ENCODE assay signal across 8 mouse cellular contexts in genomic region chr2:180272884-180273321, GRCm38 (mm10). TPM values are rescaled to one million over a fixed set of nuclear protein-coding genes. Genes with fewer than 3 reads are reported as not detected.
DNase-seq lines count a peak whose midpoint lies in the region; ATAC-seq and TF ChIP-seq lines count a peak whose summit lies in the region.

No protein-coding gene starts in this region.

- TF ChIP-seq CTCF in bone marrow macrophage, adult 2 months (IDR thresholded peaks at IDR 0.05; ENCODE audit: low read depth, low read length): no peak

- peak overlapping the region; percentile 86 for H3K9ac ChIP-seq in forebrain, embryonic 11.5 days (ENCODE audit: low read length)
- H3K9ac ChIP-seq in kidney, embryonic 15.5 days: peak overlapping the region; percentile 85
- peak overlapping the region; percentile 94 for H3K9ac ChIP-seq in midbrain, embryonic 15.5 days

- DNase-seq in lung, adult 18-20 months: peak; percentile 48 to 50
- no peak for DNase-seq in lung, postnatal 14 days
- no peak for DNase-seq in forebrain, embryonic 11.5 days (ENCODE audit: low spot score)
- no peak for DNase-seq in left cerebral cortex, adult 8-10 months (ENCODE audit: low spot score in 2 of 2)
- no peak for DNase-seq in thymus, postnatal 14 days

- peak overlapping the region; percentile 94 for H3K4me2 ChIP-seq in forebrain, embryonic 11.5 days (ENCODE audit: low read depth, low read length, severe bottlenecking)
- peak overlapping the region; percentile 76 for H3K4me2 ChIP-seq in kidney, embryonic 15.5 days
- H3K4me2 ChIP-seq in midbrain, embryonic 15.5 days: peak overlapping the region; percentile 91

- peak overlapping the region; percentile 72 for H3K4me3 ChIP-seq in bone marrow macrophage, adult 2 months (ENCODE audit: insufficient read depth, low read length)
- H3K4me3 ChIP-seq in forebrain, embryonic 11.5 days (ENCODE audit: low read depth, low read length): peak overlapping the region; percentile 84
- H3K4me3 ChIP-seq in kidney, embryonic 15.5 days (replicated peaks): peak overlapping the region; percentile 66
- H3K4me3 ChIP-seq in midbrain, embryonic 15.5 days: peak overlapping the region; percentile 89

- peaks cover 2% of the 10 kb centered on the region; the same call in 1 of the 2 replicates for H3K27me3 ChIP-seq in forebrain, embryonic 11.5 days (ENCODE audit: control insufficient read depth, insufficient read depth, low read length)
- peaks cover 5% of the 10 kb centered on the region; the same call in 1 of the 2 replicates for H3K27me3 ChIP-seq in kidney, embryonic 15.5 days
- 0 out of 2 replicates have a peak, but pooled peaks cover 3% of the 10 kb centered on the region for H3K27me3 ChIP-seq in midbrain, embryonic 15.5 days (replicated peaks)

- no peaks in the 10 kb centered on the region for H3K36me3 ChIP-seq in forebrain, embryonic 11.5 days (ENCODE audit: control insufficient read depth, insufficient read depth, low read length)
- H3K36me3 ChIP-seq in kidney, embryonic 15.5 days: peaks cover 22% of the 10 kb centered on the region
- H3K36me3 ChIP-seq in midbrain, embryonic 15.5 days (replicated peaks): no peaks in the 10 kb centered on the region

- under 1% methylated on average over 25 of the region's 37 CpGs for WGBS in forebrain, embryonic 11.5 days
- WGBS in kidney, embryonic 15.5 days: under 1% methylated on average over 33 of the region's 37 CpGs
- under 1% methylated on average over 34 of the region's 37 CpGs for WGBS in midbrain, embryonic 15.5 days

- peak; percentile 31 for ATAC-seq in forebrain, embryonic 11.5 days (replicated peaks; ENCODE audit: low FRiP score)
- peak; percentile 27 for ATAC-seq in kidney, embryonic 15.5 days (replicated peaks; ENCODE audit: low FRiP score)
- peak; percentile 32 for ATAC-seq in midbrain, embryonic 15.5 days (replicated peaks)

- no peak overlapping the region for H3K27ac ChIP-seq in bone marrow macrophage, adult 2 months (ENCODE audit: insufficient read depth, low read depth, low read length)
- H3K27ac ChIP-seq in forebrain, embryonic 11.5 days (ENCODE audit: low read depth, low read length): no peak overlapping the region
- H3K27ac ChIP-seq in kidney, embryonic 15.5 days: peak overlapping the region; percentile 59
- peak overlapping the region; percentile 79 for H3K27ac ChIP-seq in midbrain, embryonic 15.5 days

- peaks cover 29% of the 10 kb centered on the region for H3K4me1 ChIP-seq in bone marrow macrophage, adult 2 months (ENCODE audit: control insufficient read depth, insufficient read depth, low read length)
- peaks cover 7% of the 10 kb centered on the region for H3K4me1 ChIP-seq in forebrain, embryonic 11.5 days (replicated peaks; ENCODE audit: control insufficient read depth, insufficient read depth, low read length)
- H3K4me1 ChIP-seq in kidney, embryonic 15.5 days: peaks cover 46% of the 10 kb centered on the region
- peaks cover 33% of the 10 kb centered on the region for H3K4me1 ChIP-seq in midbrain, embryonic 15.5 days

- no peak for TF ChIP-seq POLR2A in bone marrow macrophage, adult 2 months (IDR thresholded peaks at IDR 0.05; ENCODE audit: borderline replicate concordance, low read depth, low read length)

- H3K9me3 ChIP-seq in forebrain, embryonic 11.5 days (ENCODE audit: control insufficient read depth, low read length): no peaks in the 10 kb centered on the region
- H3K9me3 ChIP-seq in kidney, embryonic 15.5 days (replicated peaks): no peaks in the 10 kb centered on the region
- no peaks in the 10 kb centered on the region for H3K9me3 ChIP-seq in midbrain, embryonic 15.5 days

RNA-seq across cellular contexts. Expression of gene Cables2, which starts 0.4 kb away (rescaled TPM):
- polyA plus RNA-seq in bone marrow macrophage, adult 2 months (2012; ENCODE audit: insufficient read depth, insufficient read length, missing spikeins): 10.3 and 11.1 TPM in 2 replicates
- 16.8 and 18.7 TPM in 2 replicates for polyA plus RNA-seq in forebrain, embryonic 11.5 days (2014; fragmentation: Nextera tagmentation; extraction: Ambion mirVana)
- 11.8 and 12.3 TPM in 2 replicates for polyA plus RNA-seq in kidney, embryonic 15.5 days (2015; fragmentation: Nextera tagmentation; extraction: Ambion mirVana)
- polyA plus RNA-seq in midbrain, embryonic 15.5 days (2015; fragmentation: Nextera tagmentation; extraction: Ambion mirVana): 31.3 and 32.0 TPM in 2 replicates
- total RNA-seq in left cerebral cortex, adult 8-10 months (2022): 10 to 100 TPM; 27.2 to 31.6 (median 27.7) TPM

RNA-seq across cellular contexts. Expression of gene Rps21, which starts 15.7 kb away (rescaled TPM):
- 1,564 and 1,592 TPM in 2 replicates for polyA plus RNA-seq in bone marrow macrophage, adult 2 months (2012; ENCODE audit: insufficient read depth, insufficient read length, missing spikeins)
- polyA plus RNA-seq in forebrain, embryonic 11.5 days (2014; fragmentation: Nextera tagmentation; extraction: Ambion mirVana): 423 and 468 TPM in 2 replicates
- polyA plus RNA-seq in kidney, embryonic 15.5 days (2015; fragmentation: Nextera tagmentation; extraction: Ambion mirVana): 637 and 713 TPM in 2 replicates
- 284 and 315 TPM in 2 replicates for polyA plus RNA-seq in midbrain, embryonic 15.5 days (2015; fragmentation: Nextera tagmentation; extraction: Ambion mirVana)
- total RNA-seq in left cerebral cortex, adult 8-10 months (2022): 100 to 1,000 TPM; 616 to 845 (median 743) TPM

RNA-seq across cellular contexts. Expression of gene Rbbp8nl, which starts 16.8 kb away (rescaled TPM):
- polyA plus RNA-seq in bone marrow macrophage, adult 2 months (2012; ENCODE audit: insufficient read depth, insufficient read length, missing spikeins): not detected in 2 replicates
- 0.08 TPM in 1 of 2 replicates, not detected in the other for polyA plus RNA-seq in forebrain, embryonic 11.5 days (2014; fragmentation: Nextera tagmentation; extraction: Ambion mirVana)
- 0.84 and 0.87 TPM in 2 replicates for polyA plus RNA-seq in kidney, embryonic 15.5 days (2015; fragmentation: Nextera tagmentation; extraction: Ambion mirVana)
- polyA plus RNA-seq in midbrain, embryonic 15.5 days (2015; fragmentation: Nextera tagmentation; extraction: Ambion mirVana): not detected in 2 replicates
- total RNA-seq in left cerebral cortex, adult 8-10 months (2022): not detected

RNA-seq across cellular contexts. Expression of gene Lama5, which starts 47.2 kb away (rescaled TPM):
- polyA plus RNA-seq in bone marrow macrophage, adult 2 months (2012; ENCODE audit: insufficient read depth, insufficient read length, missing spikeins): 0.12 and 0.45 TPM in 2 replicates
- polyA plus RNA-seq in forebrain, embryonic 11.5 days (2014; fragmentation: Nextera tagmentation; extraction: Ambion mirVana): 5.9 and 7.8 TPM in 2 replicates
- polyA plus RNA-seq in kidney, embryonic 15.5 days (2015; fragmentation: Nextera tagmentation; extraction: Ambion mirVana): 40.6 and 46.7 TPM in 2 replicates
- 1.6 and 1.7 TPM in 2 replicates for polyA plus RNA-seq in midbrain, embryonic 15.5 days (2015; fragmentation: Nextera tagmentation; extraction: Ambion mirVana)
- 10 to 100 TPM in 1 of 4 experiments, 1 to 10 TPM in 3; 5.9 to 11.1 (median 7.3) TPM for total RNA-seq in left cerebral cortex, adult 8-10 months (2022)

Comparison
In these comparisons a context has a peak if more than half of its experiments do, and no peak if none do; other contexts are left out.
1. DNase-seq: peak in lung, adult 18-20 months (2 of 2); none in lung, postnatal 14 days (single experiment), forebrain, embryonic 11.5 days (single experiment), left cerebral cortex, adult 8-10 months (0 of 2) and thymus, postnatal 14 days (single experiment).
2. H3K27ac ChIP-seq: peak in kidney, embryonic 15.5 days (single experiment) and midbrain, embryonic 15.5 days (single experiment); none in bone marrow macrophage, adult 2 months (single experiment) and forebrain, embryonic 11.5 days (single experiment).
3. Peak in every context shown above with its lines, with median percentiles within 50 percentile points of each other: H3K4me3 ChIP-seq, ATAC-seq, H3K4me2 ChIP-seq and H3K9ac ChIP-seq.